Mouse (Mus musculus) pancreas, adult 10 weeks (tissue): ENCODE results near the gene Fam13a. TPM values are rescaled to one million over a fixed set of nuclear protein-coding genes. Genes with fewer than 3 reads are reported as not detected.

ENCODE experiments used
- polyA plus RNA-seq: library from polyadenylated mRNA; stranded (reverse); fragments of 350-450 nt; fragmentation: Illumina TruSeq; extraction: RNeasy Lipid Tissue Mini Kit (QIAGEN cat#74804); gene quantifications from one replicate; pipeline ENCODE4 v1.2.3, GENCODE M21; 2015; ENCODE audit warnings: low read depth, low replicate concordance; ENCODE audit not compliant: insufficient read depth

Fam13a gene
- polyA plus RNA-seq: 3.1 TPM

DNA sequence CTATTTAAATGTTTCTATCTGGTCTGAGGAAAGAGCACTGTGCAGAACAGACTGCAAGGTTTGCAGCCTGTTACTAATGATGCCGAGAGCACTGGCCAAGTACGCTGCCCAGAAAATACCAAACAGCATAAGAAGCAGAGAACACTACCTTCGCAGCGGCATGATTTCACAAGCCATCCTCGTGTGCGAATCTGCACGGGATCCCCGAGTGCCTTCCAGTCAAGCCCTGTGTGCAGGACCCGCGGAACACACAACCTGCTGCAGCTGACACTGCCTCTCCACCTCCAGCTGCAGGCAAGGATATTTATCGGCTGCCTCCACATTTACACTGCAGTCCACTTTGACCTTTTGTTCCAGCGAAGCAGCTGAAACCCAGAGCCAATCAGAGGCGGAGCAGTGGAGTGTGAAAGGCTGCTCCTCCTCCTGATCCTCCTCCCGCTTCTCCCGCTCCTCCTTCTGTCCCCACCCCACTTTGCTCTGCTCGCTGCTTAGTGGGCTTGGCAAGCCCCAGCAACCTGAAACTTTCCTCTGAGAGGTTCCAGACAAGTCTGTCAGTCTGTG lies at the start of gene Fam13a:
Gene Fam13a, minus strand, starts transcription at position 386 of the 561 bp plus-strand sequence.

DNA sequence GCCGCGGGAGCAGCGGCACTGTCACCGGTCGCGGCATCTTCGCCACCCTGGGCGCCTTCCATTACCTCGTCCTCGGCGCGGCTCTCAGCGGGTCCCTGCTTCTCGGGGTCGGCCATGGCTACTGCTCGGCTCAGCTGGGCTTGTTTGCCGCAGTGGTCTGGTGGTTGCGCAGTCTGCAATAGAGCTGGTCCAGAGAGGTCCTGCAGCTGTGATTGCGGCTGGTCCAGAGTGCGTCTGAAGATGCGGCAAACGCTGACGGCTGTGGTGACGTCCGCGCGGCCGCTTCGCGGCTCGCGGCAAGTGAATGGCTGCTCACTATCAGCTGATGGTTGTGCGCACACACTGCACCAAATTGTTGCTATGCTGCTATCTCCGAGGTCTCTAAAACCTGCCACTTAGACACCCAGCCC lies 117.5 kb downstream of the Fam13a start, which contains the start of gene Nap1l5:
Gene Nap1l5, minus strand, starts transcription at position 225 of the 410 bp plus-strand sequence.

Other genes with a start within 250 kb of the Fam13a start
- gene Herc3, start 193.1 kb downstream of the Fam13a start, polyA plus RNA-seq: 2.9 TPM
- gene Nap1l5, start 117.5 kb downstream of the Fam13a start, polyA plus RNA-seq: 2.5 TPM
- gene Tigd2, start 184.3 kb upstream of the Fam13a start, polyA plus RNA-seq: 2.7 TPM